Mouse (Mus musculus): ENCODE measurements around the gene Dennd4a.
A peak's percentile ranks its signal among the peaks of the same experiment; 100 is the strongest.

Gene Dennd4a

GRCm38 (mm10) chr9:64960117-64960977, 149.2 kb downstream of the Dennd4a start, which contains the start of gene Ints14:
Ints14 (plus strand) TSS chr9:64960905.
- peak; percentile 97 for DNase-seq (ENCODE audit: low spot score)

DNA sequence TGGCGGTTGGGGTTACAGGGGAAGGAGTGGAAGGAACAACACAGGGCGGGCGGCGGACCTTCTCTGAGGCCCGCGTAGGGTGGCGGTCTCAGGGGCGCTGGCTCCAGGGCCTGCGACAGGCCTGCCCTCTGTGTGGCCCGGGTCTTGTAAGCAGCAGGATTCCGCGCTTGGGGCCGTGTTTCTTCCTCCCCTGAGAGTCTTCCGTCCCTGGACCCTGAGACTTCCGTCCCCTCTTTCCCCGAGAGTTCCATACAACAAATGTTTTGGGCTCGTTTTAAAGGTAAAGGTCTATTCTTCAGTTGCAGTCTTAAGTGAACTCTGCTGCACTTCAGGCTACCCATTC, 149.8 kb downstream of the Dennd4a start:
- no peak for DNase-seq (ENCODE audit: low spot score)

All from testis, postnatal 10 days (tissue).